Mouse (Mus musculus) hindbrain, postnatal 0 days (tissue): ENCODE measurements around the gene Hs6st3. TPM values are rescaled to one million over a fixed set of nuclear protein-coding genes. Genes with fewer than 3 reads are reported as not detected.
"Not testable (repeated sequence)": the region's sequence is repeated elsewhere in the genome, so short reads cannot be mapped to it uniquely, and the experiment has no call there.

ENCODE experiments used
- ATAC-seq: fragments of 200-750 bp; cut with Nextera tagmentation; 2 replicates; pipeline ENCODE4 v1.8.0; 2017; ENCODE audit warnings: mild to moderate bottlenecking, moderate TSS enrichment, moderate library complexity
- DNase-seq: peaks from one replicate; pipeline ENCODE4 v3.0.0-alpha.2; 2015; ENCODE audit warnings: low spot score
- H3K27ac ChIP-seq: fragments of 300-500 bp; sonication (generic); 2 replicates; pipeline ENCODE4 v1.5.1; 2014; ENCODE audit warnings: mild to moderate bottlenecking
- H3K27me3 ChIP-seq: fragments of 300-500 bp; sonication (generic); 2 replicates; pipeline ENCODE4 v1.6.1; 2014; ENCODE audit warnings: low read length, mixed read lengths; ENCODE audit not compliant: insufficient read depth
- H3K36me3 ChIP-seq: fragments of 300-500 bp; sonication (generic); 2 replicates; pipeline ENCODE4 v1.6.1; 2014; ENCODE audit warnings: low read length, mixed read lengths; ENCODE audit not compliant: insufficient read depth
- H3K4me1 ChIP-seq: fragments of 300-500 bp; sonication (generic); 2 replicates; pipeline ENCODE4 v1.6.1; 2014; ENCODE audit warnings: antibody characterized with exemption, low read length, mixed read lengths; ENCODE audit not compliant: insufficient read depth
- H3K4me2 ChIP-seq: fragments of 300-500 bp; sonication (generic); 2 replicates; pipeline ENCODE4 v1.6.1; 2014; ENCODE audit warnings: low read depth, mild to moderate bottlenecking, low read length, moderate library complexity, mixed read lengths
- H3K4me3 ChIP-seq: fragments of 300-500 bp; sonication (generic); 2 replicates; pipeline ENCODE4 v1.5.1; 2014; ENCODE audit warnings: low read length
- H3K9ac ChIP-seq: fragments of 300-500 bp; sonication (generic); replicated peaks from 2 replicates; pipeline ENCODE4 v1.6.1; 2014; ENCODE audit warnings: mild to moderate bottlenecking, low read length, moderate library complexity, mixed read lengths
- H3K9me3 ChIP-seq: fragments of 300-500 bp; sonication (generic); 2 replicates; pipeline ENCODE4 v1.6.1; 2016; ENCODE audit warnings: low read length, mixed read lengths
- CTCF ChIP-seq: IDR thresholded peaks from 2 replicates; pipeline ENCODE4 v1.5.1; 2016; ENCODE audit warnings: antibody characterized with exemption, control low read depth, low read depth
- whole genome bisulfite sequencing: fragments of 180-500 bp; shearing (Covaris S2); extraction: QIAGEN DNeasy Blood & Tissue Kit; methylation state at CpG from one replicate; pipeline ENCODE4 v1.1.7; 2014; 5-methylcytosine and 5-hydroxymethylcytosine counted together
- polyA plus RNA-seq: library from polyadenylated mRNA; unstranded; fragments of >200 nt; fragmentation: Nextera tagmentation; extraction: Ambion mirVana; gene quantifications from 2 replicates; pipeline ENCODE4 v1.2.1, GENCODE M21; 2015
- total RNA-seq: library from RNA; depleted of rRNA; stranded (reverse); fragments of >200 nt; gene quantifications from 2 replicates; pipeline ENCODE4 v1.2.3, GENCODE M21; 2014

The Hs6st3 gene
- total and polyA plus RNA-seq, 2 experiments from 2014 or later, result 2.8 to 38.6 TPM

DNA sequence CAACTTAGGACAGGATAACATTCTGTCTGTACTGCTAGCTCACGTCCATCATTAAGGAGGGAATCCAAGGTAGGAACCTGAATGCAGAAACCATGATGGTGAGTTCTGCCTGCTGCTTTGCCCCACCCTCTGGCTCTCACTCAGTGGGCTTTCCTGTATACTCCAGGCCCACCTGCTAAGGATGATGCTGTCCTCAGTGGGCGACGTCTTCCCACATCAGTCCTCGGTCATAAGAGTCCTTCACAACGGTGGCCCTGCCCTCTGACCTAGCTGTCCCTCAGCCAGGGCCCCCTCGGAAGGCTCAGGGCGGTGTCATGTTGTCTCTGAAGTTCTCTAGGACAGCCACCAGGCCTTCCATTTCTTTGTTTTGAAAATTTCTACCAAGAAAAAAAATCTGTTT lies 128.2 kb downstream of the Hs6st3 start:
- Histone ChIP-seq H3K4me1 (no peaks in the 10 kb centered on the region), H3K9ac (no peak overlapping the region), H3K9me3 (no peaks in the 10 kb centered on the region), H3K36me3 (no peaks in the 10 kb centered on the region), H3K27ac (no peak overlapping the region), H3K4me2 (no peak overlapping the region), H3K4me3 (no peak overlapping the region), H3K27me3 (no peaks in the 10 kb centered on the region)
- no peak for TF ChIP-seq CTCF
- ATAC-seq (no peak), DNase-seq (no peak)
- 68% methylated on average over 7 of the region's 7 CpGs for WGBS

- H3K27ac ChIP-seq, result no peak overlapping the region
- H3K9me3 ChIP-seq, result no peaks in the 10 kb centered on the region
- DNase-seq (no peak), ATAC-seq (no peak)
- no peak overlapping the region for H3K9ac ChIP-seq
- TF ChIP-seq CTCF, result no peak
- no peak overlapping the region for H3K4me2 ChIP-seq
- no peaks in the 10 kb centered on the region for H3K4me1 ChIP-seq
- H3K36me3 ChIP-seq, result no peaks in the 10 kb centered on the region
- no peak overlapping the region for H3K4me3 ChIP-seq
- H3K27me3 ChIP-seq, result no peaks in the 10 kb centered on the region
- 83% methylated on average over 7 of the region's 7 CpGs for WGBS
Observed at GRCm38 (mm10) chr14:119273088-119273487, 134.9 kb downstream of the Hs6st3 start.

GRCm38 (mm10) chr14:119278156-119278555 lies 140.0 kb downstream of the Hs6st3 start:
- H3K27me3 ChIP-seq, H3K27ac ChIP-seq, H3K4me1 ChIP-seq, DNase-seq, H3K9ac ChIP-seq, H3K4me3 ChIP-seq, H3K4me2 ChIP-seq, H3K36me3 ChIP-seq, ATAC-seq, H3K9me3 ChIP-seq: not testable (repeated sequence)
- 95% methylated on average over 10 of the region's 15 CpGs for WGBS

DNA sequence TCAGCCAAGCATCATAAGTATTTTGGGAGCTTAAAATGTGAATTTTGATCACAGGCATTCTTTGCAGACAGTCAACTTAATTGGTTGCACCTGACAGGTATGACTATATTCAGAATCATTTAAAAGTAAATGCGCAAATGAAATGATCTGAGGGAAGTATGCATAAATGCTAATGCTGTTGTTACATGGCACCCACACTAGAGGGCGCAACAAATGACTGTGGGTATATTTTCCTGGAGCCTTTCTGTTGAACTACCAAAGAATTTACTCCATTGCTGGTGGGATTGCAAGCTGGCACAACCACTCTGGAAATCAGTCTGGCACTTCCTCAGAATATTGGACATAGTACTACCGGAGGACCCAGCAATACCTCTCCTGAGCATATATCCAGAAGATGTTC lies 145.8 kb downstream of the Hs6st3 start:
- H3K9me3 ChIP-seq, result no peaks in the 10 kb centered on the region

DNA sequence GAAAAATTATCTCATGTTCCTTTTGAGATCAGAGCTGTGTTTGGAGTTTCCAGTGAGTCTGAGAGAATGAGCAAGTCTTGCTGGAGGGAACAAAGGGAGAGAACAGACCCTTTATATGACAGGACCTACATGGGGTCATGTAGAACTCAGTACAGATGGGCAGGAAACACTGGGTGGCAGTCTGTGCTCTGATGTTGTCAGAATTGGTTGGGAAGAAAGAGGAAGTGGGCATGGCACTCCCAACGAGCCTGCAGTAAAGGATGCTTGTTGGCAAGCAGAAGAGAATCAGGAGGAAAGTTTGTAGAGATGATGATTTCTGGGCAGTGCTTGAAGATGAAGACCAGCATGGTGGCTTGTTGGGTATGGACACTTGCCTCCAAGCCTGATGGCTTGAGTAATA lies 151.5 kb downstream of the Hs6st3 start:
- no peak overlapping the region for H3K27ac ChIP-seq
- 60% methylated on average over 1 of the region's 1 CpGs for WGBS
- no peak overlapping the region for H3K9ac ChIP-seq
- H3K4me2 ChIP-seq, result no peak overlapping the region
- H3K27me3 ChIP-seq, result no peaks in the 10 kb centered on the region
- H3K9me3 ChIP-seq, result no peaks in the 10 kb centered on the region
- ATAC-seq, result no peak
- no peaks in the 10 kb centered on the region for H3K36me3 ChIP-seq
- no peak for TF ChIP-seq CTCF
- DNase-seq, result no peak
- H3K4me1 ChIP-seq, result no peaks in the 10 kb centered on the region
- H3K4me3 ChIP-seq, result no peak overlapping the region

More for the DNA sequence above, 145.8 kb downstream of the Hs6st3 start:
- Histone ChIP-seq H3K4me3 (no peak overlapping the region), H3K4me2 (no peak overlapping the region), H3K9ac (no peak overlapping the region), H3K27me3 (no peaks in the 10 kb centered on the region), H3K4me1 (no peaks in the 10 kb centered on the region), H3K36me3 (no peaks in the 10 kb centered on the region), H3K27ac (no peak overlapping the region)
- ATAC-seq, result no peak
- peak; percentile 16; the same call in 1 of the 2 replicates for TF ChIP-seq CTCF
- no peak for DNase-seq
- 85% methylated on average over 3 of the region's 3 CpGs for WGBS

- no peaks in the 10 kb centered on the region for H3K4me1 ChIP-seq
- H3K9me3 ChIP-seq, result no peaks in the 10 kb centered on the region
- H3K9ac ChIP-seq, result no peak overlapping the region
- H3K4me2 ChIP-seq, result no peak overlapping the region
- peak; percentile 35 for DNase-seq
- H3K36me3 ChIP-seq, result no peaks in the 10 kb centered on the region
- no peaks in the 10 kb centered on the region for H3K27me3 ChIP-seq
- no peak for TF ChIP-seq CTCF
- 0 out of 2 replicates have a peak, but pooled peaks have one; percentile 32 for ATAC-seq
- no peak overlapping the region for H3K27ac ChIP-seq
- WGBS, result 66% methylated on average over 6 of the region's 6 CpGs
- H3K4me3 ChIP-seq, result no peak overlapping the region
Observed at GRCm38 (mm10) chr14:119294071-119294470, 155.9 kb downstream of the Hs6st3 start.

DNA sequence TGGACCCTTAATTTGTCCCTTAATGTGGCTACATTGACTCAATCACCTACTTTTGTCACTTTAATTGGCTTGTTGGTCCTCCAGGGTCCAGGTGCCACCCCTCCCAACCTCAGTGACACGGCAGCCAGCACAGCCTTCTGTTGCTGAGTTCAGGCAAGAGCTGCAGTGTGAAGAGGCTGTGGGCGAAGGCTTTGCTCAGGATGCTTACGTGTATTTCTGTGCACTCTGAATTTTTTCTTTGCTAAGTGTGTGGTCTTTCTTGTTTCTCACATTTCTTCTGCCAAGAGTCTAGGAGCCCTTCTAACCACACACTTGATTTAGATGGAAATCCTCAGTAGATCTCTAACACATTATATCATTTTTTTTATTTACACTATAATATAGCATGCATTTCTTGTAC lies 168.3 kb downstream of the Hs6st3 start:
- no peak overlapping the region for H3K4me3 ChIP-seq
- no peaks in the 10 kb centered on the region for H3K9me3 ChIP-seq
- DNase-seq, result no peak
- H3K27me3 ChIP-seq, result no peaks in the 10 kb centered on the region
- H3K4me1 ChIP-seq, result no peaks in the 10 kb centered on the region
- H3K4me2 ChIP-seq, result no peak overlapping the region
- no peak overlapping the region for H3K27ac ChIP-seq
- TF ChIP-seq CTCF, result no peak
- 79% methylated on average over 3 of the region's 3 CpGs for WGBS
- H3K9ac ChIP-seq, result no peak overlapping the region
- no peak for ATAC-seq
- H3K36me3 ChIP-seq, result no peaks in the 10 kb centered on the region
